Mouse (Mus musculus): Measurements from ENCODE around the gene Lag3. TPM values are rescaled to one million over a fixed set of nuclear protein-coding genes. Genes with fewer than 3 reads are reported as not detected.

The Lag3 gene
- 2.9 and 3.7 TPM in 2 replicates for polyA plus RNA-seq (2015; fragmentation: Nextera tagmentation; extraction: Ambion mirVana)

DNA sequence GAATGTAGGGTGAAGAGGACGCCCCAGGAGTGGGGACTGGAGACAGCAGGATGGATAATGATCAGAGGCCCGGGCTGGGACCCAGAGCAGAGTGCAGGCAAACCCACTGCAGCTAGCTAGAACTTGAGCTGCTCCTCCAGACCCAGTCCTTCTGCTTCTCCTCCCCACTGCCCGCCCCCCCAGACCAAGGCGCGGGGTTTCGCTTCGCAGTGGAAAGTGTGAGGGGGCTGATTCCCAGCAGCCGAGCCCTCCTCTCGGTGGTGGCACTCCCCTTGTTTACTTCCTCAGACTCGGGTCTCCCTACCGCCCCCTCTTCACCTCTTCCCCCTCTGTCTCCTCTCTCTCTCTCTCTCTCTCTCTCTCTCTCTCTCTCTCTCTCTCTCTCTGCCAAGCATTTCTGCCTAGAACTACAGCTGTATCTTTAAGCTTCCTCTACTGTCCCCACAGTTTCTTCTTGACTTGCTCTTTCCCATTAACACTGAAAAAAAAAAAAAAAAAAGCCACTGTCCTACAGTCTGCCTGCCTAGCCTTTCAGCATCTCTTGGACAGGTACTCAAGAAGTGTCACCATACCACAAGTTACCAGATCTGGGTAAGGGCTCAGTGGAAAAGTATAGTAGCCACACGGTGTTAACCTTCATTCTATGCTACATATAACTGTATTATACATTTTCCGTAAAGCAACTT, at the start of gene Lag3:
Gene Lag3 (minus strand): TSS at position 173 of the 686 bp plus-strand sequence.
- H3K9me3 ChIP-seq = no peaks in the 10 kb centered on the region
- H3K27me3 ChIP-seq = peaks cover 17% of the 10 kb centered on the region
- 0 out of 2 replicates have a peak within 1 kb of the TSS, but pooled peaks have one; percentile 32 for H3K9ac ChIP-seq
- H3K4me1 ChIP-seq = peaks cover 52% of the 10 kb centered on the region
- no peak within 1 kb of the TSS for H3K4me3 ChIP-seq
- H3K4me2 ChIP-seq = peak within 1 kb of the TSS; percentile 40
- ATAC-seq (ENCODE audit: insufficient number of reproducible peaks, insufficient read depth, low FRiP score, low TSS enrichment, low read depth) = no peak
- H3K36me3 ChIP-seq = peaks cover 28% of the 10 kb centered on the region
- WGBS = 20% methylated on average over 12 of the region's 13 CpGs
- peak within 1 kb of the TSS; percentile 55; the same call in 1 of the 2 replicates for H3K27ac ChIP-seq

DNA sequence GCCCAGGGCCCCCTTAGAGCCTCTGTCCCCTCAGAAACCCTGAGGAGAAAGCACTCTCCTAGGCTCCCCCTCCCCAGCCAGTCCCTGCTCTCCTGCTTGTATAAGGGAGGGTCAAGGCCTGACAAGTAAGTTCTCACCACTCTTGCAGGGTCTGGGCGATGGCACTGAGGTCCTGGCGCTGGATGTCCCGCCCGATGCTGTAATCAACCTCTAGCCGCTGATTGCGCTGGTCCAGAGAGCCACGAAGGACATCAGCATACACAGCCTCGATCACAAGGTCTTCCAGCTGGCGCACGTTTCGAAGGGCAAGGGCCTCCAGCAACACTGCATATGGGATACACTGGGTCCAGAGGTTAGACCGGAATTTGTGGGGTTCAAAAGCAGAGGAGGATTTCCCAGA, 49.5 kb upstream of the Lag3 start:
- 94% methylated on average over 12 of the region's 12 CpGs for WGBS
- Histone ChIP-seq H3K9me3 (no peaks in the 10 kb centered on the region), H3K4me1 (peaks cover 9% of the 10 kb centered on the region), H3K27ac (no peak overlapping the region), H3K27me3 (no peaks in the 10 kb centered on the region), H3K4me2 (no peak overlapping the region), H3K36me3 (peaks cover 67% of the 10 kb centered on the region), H3K4me3 (no peak overlapping the region), H3K9ac (0 out of 2 replicates have a peak overlapping the region, but pooled peaks have one; percentile 46)
- ATAC-seq (ENCODE audit: insufficient number of reproducible peaks, insufficient read depth, low FRiP score, low TSS enrichment, low read depth) = no peak

DNA sequence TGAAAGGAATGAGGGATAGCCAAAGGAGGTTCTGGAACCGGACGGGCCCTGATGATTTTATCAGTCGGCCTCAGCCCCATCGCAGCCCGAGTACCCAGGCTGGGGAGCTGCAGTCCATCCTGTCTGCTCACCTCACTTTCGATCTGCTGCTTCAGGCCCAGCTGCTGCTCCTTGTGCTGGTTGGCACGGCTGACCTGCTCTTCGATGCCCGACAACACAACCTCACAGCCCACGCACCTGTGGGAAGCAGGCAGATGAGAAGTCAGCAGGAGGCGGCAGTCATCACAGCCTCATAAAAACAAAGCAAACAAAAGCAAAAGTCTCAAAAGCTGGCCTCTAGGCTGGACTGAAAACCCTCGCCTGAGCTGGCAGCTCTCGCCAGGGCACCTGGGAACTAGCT, 48.5 kb upstream of the Lag3 start:
- Histone ChIP-seq H3K27me3 (no peaks in the 10 kb centered on the region), H3K4me1 (peaks cover 8% of the 10 kb centered on the region), H3K36me3 (peaks cover 77% of the 10 kb centered on the region), H3K4me2 (no peak overlapping the region), H3K4me3 (no peak overlapping the region), H3K27ac (no peak overlapping the region), H3K9me3 (no peaks in the 10 kb centered on the region), H3K9ac (no peak overlapping the region)
- no peak for ATAC-seq (ENCODE audit: insufficient number of reproducible peaks, insufficient read depth, low FRiP score, low TSS enrichment, low read depth)
- WGBS = 96% methylated on average over 13 of the region's 13 CpGs

DNA sequence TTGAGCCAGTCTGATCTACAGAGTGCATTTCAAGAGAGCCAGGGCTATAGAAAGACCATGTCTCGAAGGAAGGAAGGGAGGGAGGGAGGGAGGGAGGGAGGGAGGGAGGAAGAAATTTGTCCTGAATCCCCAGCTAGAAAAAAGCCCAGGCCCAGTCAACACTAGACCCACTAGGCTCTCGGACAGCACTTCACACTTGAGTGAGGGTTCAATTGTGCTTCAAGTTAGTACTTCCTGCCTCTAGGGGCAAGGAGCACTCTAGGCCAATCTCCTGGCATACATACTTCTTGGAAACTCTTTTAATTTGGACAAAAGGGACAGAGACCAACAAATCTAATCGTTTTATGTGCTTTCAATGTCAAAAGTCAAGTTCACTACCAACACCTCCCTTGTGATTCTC, 46.6 kb upstream of the Lag3 start:
- Histone ChIP-seq H3K4me2 (no peak overlapping the region), H3K9me3 (no peaks in the 10 kb centered on the region), H3K27me3 (no peaks in the 10 kb centered on the region), H3K27ac (no peak overlapping the region), H3K36me3 (peaks cover 84% of the 10 kb centered on the region), H3K9ac (no peak overlapping the region), H3K4me3 (no peak overlapping the region), H3K4me1 (no peaks in the 10 kb centered on the region)
- ATAC-seq (ENCODE audit: insufficient number of reproducible peaks, insufficient read depth, low FRiP score, low TSS enrichment, low read depth) = no peak
- 83% methylated on average over 3 of the region's 3 CpGs for WGBS

DNA sequence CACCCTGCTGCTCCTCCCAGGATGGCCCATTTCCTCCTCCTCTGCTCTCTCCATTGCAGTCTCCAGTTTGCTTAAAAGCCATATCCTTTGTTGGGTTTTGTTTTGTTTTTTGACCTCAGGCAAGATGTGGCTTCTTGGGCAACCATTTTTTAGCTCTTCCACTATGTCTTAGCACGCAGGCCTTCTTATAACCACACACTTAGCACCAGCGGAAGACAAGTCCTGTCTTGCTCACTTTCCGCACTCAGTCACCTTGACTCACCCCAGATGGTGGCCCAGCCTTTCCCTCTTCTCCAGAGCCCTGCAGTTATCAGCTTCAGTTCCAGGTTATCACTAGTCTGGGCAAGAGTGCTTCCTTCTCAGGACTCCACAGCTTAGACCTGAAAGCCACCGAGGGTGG, 43.7 kb upstream of the Lag3 start:
- Histone ChIP-seq H3K27ac (no peak overlapping the region), H3K36me3 (peaks cover 57% of the 10 kb centered on the region), H3K9ac (no peak overlapping the region), H3K27me3 (no peaks in the 10 kb centered on the region), H3K4me2 (no peak overlapping the region), H3K9me3 (no peaks in the 10 kb centered on the region), H3K4me1 (no peaks in the 10 kb centered on the region), H3K4me3 (no peak overlapping the region)
- ATAC-seq (ENCODE audit: insufficient number of reproducible peaks, insufficient read depth, low FRiP score, low TSS enrichment, low read depth) = no peak
- 89% methylated on average over 4 of the region's 4 CpGs for WGBS

DNA sequence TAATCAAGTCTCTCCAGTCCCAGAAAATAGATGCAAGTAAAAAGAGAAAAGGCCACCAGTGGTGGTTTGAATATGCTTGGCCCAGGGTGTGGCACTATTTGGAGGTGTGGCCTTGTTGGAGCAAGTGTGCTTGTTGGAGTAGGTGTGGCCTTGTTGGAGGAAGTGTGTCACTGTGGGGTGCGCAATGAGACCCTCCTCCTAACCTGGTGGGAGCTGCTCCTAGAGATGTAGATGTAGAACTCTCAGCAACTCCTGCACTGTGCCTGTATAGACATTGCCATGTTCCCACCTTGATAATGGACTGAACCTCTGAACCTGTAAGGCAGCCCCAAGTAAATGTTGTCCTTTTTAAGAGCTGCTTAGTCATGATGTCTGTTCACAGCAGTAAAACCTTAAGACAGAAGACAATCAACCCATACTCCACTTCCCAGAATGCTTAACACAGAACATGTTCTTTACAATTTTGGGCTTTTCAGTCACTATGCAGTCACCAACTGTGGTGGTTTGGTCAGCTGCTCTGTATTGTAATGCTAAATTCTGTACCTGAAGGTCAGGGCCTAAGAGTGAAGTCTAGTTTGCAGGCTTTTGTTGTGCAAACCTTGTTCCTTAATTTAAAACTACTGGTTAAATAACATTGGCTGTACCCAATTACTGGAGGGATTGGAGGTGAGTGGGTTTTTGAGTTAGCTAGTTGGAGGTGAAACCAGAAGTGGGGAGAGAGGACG, 42.6 kb upstream of the Lag3 start:
- 80% methylated on average over 2 of the region's 2 CpGs for WGBS
- Histone ChIP-seq H3K36me3 (peaks cover 46% of the 10 kb centered on the region), H3K4me2 (no peak overlapping the region), H3K9me3 (no peaks in the 10 kb centered on the region), H3K27ac (no peak overlapping the region), H3K4me3 (no peak overlapping the region), H3K9ac (no peak overlapping the region), H3K4me1 (no peaks in the 10 kb centered on the region), H3K27me3 (no peaks in the 10 kb centered on the region)
- no peak for ATAC-seq (ENCODE audit: insufficient number of reproducible peaks, insufficient read depth, low FRiP score, low TSS enrichment, low read depth)

DNA sequence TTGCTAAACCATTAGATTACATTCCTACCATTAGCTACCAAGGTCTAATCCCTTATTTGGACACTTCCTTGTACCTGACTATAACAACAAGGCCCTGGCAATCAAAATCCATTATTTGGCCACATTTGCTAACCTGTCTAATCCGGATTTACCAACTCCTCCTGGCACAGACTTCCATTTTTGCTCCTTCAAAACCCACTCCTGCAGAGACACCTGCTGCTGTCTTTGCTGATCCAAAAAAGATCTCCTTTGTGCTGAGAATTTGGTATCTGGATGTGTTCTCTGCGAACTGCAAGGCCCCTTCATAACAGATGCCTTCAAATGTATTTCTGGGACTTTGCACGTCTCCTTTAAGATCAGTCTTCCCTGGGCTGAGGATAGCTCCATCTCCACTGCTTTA, 32.0 kb upstream of the Lag3 start:
- Histone ChIP-seq H3K9me3 (no peaks in the 10 kb centered on the region), H3K4me3 (no peak overlapping the region), H3K9ac (no peak overlapping the region), H3K27me3 (no peaks in the 10 kb centered on the region), H3K4me2 (no peak overlapping the region), H3K36me3 (peaks cover 12% of the 10 kb centered on the region), H3K27ac (no peak overlapping the region), H3K4me1 (no peaks in the 10 kb centered on the region)
- ATAC-seq (ENCODE audit: insufficient number of reproducible peaks, insufficient read depth, low FRiP score, low TSS enrichment, low read depth) = no peak
- WGBS = 85% methylated on average over 3 of the region's 3 CpGs

DNA sequence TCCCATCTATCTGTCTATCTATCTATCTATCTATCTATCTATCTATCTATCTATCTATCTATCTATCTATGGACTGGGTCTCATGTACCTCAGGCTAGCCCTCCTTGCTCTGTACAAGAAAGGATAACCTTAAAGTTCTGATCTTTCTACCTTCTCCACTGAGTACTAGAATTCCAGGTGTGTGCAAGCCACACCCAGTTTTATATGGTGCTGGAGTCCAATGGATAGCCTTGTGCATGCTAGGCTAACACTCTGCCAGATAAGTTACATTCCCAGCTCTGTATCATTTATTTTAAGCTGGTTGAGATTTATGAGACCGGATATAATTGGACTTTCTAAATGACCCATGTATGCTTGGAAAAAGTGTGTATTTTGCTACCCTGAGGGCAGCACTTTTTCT, 30.2 kb upstream of the Lag3 start:
- H3K27ac ChIP-seq = no peak overlapping the region
- no peak overlapping the region for H3K9ac ChIP-seq
- no peak overlapping the region for H3K4me3 ChIP-seq
- no peak for ATAC-seq (ENCODE audit: insufficient number of reproducible peaks, insufficient read depth, low FRiP score, low TSS enrichment, low read depth)
- 96% methylated on average over 1 of the region's 1 CpGs for WGBS
- peaks cover 29% of the 10 kb centered on the region for H3K36me3 ChIP-seq
- no peaks in the 10 kb centered on the region for H3K27me3 ChIP-seq
- H3K9me3 ChIP-seq = no peaks in the 10 kb centered on the region
- no peak overlapping the region for H3K4me2 ChIP-seq
- H3K4me1 ChIP-seq = no peaks in the 10 kb centered on the region

DNA sequence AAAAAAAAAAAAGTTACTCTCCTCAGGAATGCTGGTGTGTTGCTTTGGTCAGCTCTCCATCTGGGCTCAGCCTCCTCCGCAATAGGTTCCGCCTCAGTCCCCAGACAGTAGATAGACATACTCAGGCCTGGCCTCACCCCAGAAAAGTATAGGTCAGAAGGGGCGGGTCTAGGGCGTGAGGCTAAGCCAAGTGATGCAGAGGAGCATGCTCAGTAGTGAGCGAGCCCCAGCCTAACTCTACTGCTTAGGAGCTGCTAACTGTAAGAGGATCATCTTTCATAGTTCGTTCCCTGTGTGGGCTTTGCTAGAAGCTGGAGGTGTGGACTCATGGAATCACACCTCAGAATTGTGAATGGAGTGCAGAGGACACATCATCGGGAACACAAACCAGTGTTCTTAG, 27.0 kb upstream of the Lag3 start:
- no peak overlapping the region for H3K27ac ChIP-seq
- H3K36me3 ChIP-seq = peaks cover 58% of the 10 kb centered on the region
- no peak overlapping the region for H3K9ac ChIP-seq
- ATAC-seq (ENCODE audit: insufficient number of reproducible peaks, insufficient read depth, low FRiP score, low TSS enrichment, low read depth) = no peak
- WGBS = 93% methylated on average over 7 of the region's 7 CpGs
- no peak overlapping the region for H3K4me3 ChIP-seq
- no peaks in the 10 kb centered on the region for H3K9me3 ChIP-seq
- H3K4me1 ChIP-seq = peaks cover 5% of the 10 kb centered on the region; the same call in 1 of the 2 replicates
- H3K27me3 ChIP-seq = no peaks in the 10 kb centered on the region
- no peak overlapping the region for H3K4me2 ChIP-seq

DNA sequence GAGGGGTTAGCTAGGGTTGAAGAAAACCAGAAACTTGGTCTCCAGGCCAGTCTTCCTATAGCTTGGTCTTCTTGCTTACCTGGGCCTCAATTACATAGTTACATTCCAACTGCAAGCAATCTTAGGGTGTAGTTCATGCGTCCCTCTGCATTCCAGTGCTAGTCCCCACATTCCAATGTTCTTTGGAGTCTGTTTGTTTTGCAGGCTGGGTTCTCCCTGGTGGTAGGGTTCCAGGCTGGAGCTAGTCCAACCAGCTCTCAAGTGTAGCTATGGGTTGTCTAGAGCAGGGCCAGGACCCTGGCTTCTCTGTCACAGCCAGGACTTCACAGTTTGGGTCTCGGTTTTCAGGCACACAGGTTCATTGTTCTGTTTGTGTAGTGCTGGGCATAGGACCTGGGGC, 26.0 kb upstream of the Lag3 start:
- H3K9me3 ChIP-seq = no peaks in the 10 kb centered on the region
- no peak overlapping the region for H3K4me3 ChIP-seq
- no peak overlapping the region for H3K9ac ChIP-seq
- H3K27ac ChIP-seq = no peak overlapping the region
- ATAC-seq (ENCODE audit: insufficient number of reproducible peaks, insufficient read depth, low FRiP score, low TSS enrichment, low read depth) = no peak
- WGBS = 74% methylated on average over 2 of the region's 2 CpGs
- H3K4me2 ChIP-seq = no peak overlapping the region
- H3K4me1 ChIP-seq = peaks cover 11% of the 10 kb centered on the region
- H3K27me3 ChIP-seq = no peaks in the 10 kb centered on the region
- peaks cover 64% of the 10 kb centered on the region for H3K36me3 ChIP-seq

DNA sequence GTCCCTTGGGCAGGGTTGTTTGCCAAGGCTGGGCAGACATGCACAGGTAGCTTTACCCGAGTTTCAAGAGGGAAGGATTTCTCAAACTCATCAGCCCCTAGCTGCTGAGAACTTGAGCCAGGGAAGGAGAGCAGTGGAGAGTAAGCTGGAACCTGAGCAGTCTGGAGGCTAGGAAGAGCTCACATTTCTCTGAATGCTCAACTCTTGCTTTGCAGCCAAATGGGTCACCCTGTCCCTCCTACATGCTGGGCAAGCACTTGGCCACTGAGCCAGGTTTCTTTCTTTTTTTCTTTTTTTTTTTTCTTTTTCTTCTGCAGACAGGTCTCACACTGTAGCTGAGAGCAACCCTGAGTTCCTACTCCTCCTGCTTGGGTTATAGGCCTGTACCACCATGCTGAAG, 25.2 kb upstream of the Lag3 start:
- WGBS = 76% methylated on average over 1 of the region's 1 CpGs

DNA sequence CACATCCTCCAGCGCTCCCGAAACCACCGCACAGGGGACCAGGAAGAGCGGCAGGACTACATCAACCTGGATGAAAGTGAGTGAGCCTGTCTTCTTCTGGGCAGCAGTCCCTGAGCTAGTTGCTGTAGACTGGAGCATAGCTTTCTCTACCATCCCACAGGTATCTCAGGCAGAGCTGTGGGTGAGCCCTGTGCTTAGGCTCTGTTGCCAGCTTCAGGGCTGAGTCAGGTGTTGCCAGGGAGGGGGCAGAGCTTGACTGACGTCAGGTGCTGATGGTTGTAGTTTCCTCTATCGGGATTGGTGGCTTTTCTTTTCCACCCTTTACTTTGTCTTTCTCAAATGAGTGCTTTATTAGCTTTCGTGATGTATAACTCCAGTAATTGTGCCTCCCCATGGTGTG, 23.2 kb upstream of the Lag3 start:
- Histone ChIP-seq H3K27ac (no peak overlapping the region), H3K27me3 (no peaks in the 10 kb centered on the region), H3K9me3 (no peaks in the 10 kb centered on the region), H3K4me1 (peaks cover 23% of the 10 kb centered on the region), H3K9ac (peak overlapping the region; percentile 16; the same call in 1 of the 2 replicates), H3K36me3 (peaks cover 63% of the 10 kb centered on the region), H3K4me2 (no peak overlapping the region), H3K4me3 (no peak overlapping the region)
- 89% methylated on average over 7 of the region's 7 CpGs for WGBS
- no peak for ATAC-seq (ENCODE audit: insufficient number of reproducible peaks, insufficient read depth, low FRiP score, low TSS enrichment, low read depth)

More for the DNA sequence above, 25.2 kb upstream of the Lag3 start:
- Histone ChIP-seq H3K36me3 (peaks cover 65% of the 10 kb centered on the region), H3K4me2 (no peak overlapping the region), H3K9me3 (no peaks in the 10 kb centered on the region), H3K27ac (no peak overlapping the region), H3K27me3 (no peaks in the 10 kb centered on the region), H3K4me1 (peaks cover 15% of the 10 kb centered on the region), H3K4me3 (no peak overlapping the region), H3K9ac (no peak overlapping the region)
- ATAC-seq (ENCODE audit: insufficient number of reproducible peaks, insufficient read depth, low FRiP score, low TSS enrichment, low read depth) = no peak

Measured in embryonic facial prominence, embryonic 13.5 days (tissue).